Mouse (Mus musculus) small intestine, adult 2 months (tissue): Measurements from ENCODE around the gene Polr1e. TPM values are rescaled to one million over a fixed set of nuclear protein-coding genes. Genes with fewer than 3 reads are reported as not detected.
"Not testable (repeated sequence)": the region's sequence is repeated elsewhere in the genome, so short reads cannot be mapped to it uniquely, and the experiment has no call there.

Source experiments
- H3K27ac ChIP-seq: fragments of 200-500 bp; 2 replicates; pipeline ENCODE4 v1.5.1; 2012; ENCODE audit warnings: low read depth, low read length, control low read depth, inconsistent platforms; ENCODE audit not compliant: insufficient read depth
- H3K27me3 ChIP-seq: fragments of 200-500 bp; 2 replicates; pipeline ENCODE4 v1.6.1; 2012; ENCODE audit warnings: mild to moderate bottlenecking, moderate library complexity, low read length, inconsistent platforms; ENCODE audit not compliant: control insufficient read depth, insufficient read depth
- H3K36me3 ChIP-seq: fragments of 200-500 bp; 2 replicates; pipeline ENCODE4 v1.6.1; 2012; ENCODE audit warnings: mild to moderate bottlenecking, low read length, control low read depth, inconsistent platforms; ENCODE audit not compliant: control insufficient read depth, insufficient read depth
- H3K4me1 ChIP-seq: fragments of 200-500 bp; 2 replicates; pipeline ENCODE4 v1.6.1; 2012; ENCODE audit warnings: low read length, inconsistent platforms, mixed read lengths; ENCODE audit not compliant: control insufficient read depth, insufficient read depth, insufficient read length
- H3K4me3 ChIP-seq: fragments of 200-500 bp; 2 replicates; pipeline ENCODE4 v1.5.1; 2012; ENCODE audit warnings: low read depth, mild to moderate bottlenecking, control low read depth, inconsistent platforms, low read length, moderate library complexity
- CTCF ChIP-seq: fragments of 200-500 bp; IDR thresholded peaks from 2 replicates; pipeline ENCODE4 v1.5.1; 2012; ENCODE audit warnings: low read depth, mild to moderate bottlenecking, control low read depth, inconsistent platforms, low read length, moderate library complexity, mixed read lengths; ENCODE audit not compliant: insufficient replicate concordance, insufficient read length; ENCODE audit errors: extremely low read depth
- POLR2A ChIP-seq: fragments of 200-500 bp; IDR thresholded peaks from 2 replicates; pipeline ENCODE4 v1.6.1; 2012; ENCODE audit warnings: low read depth, mild to moderate bottlenecking, control low read depth, inconsistent platforms, low read length, moderate library complexity
- WGBS: fragments of 180-500 bp; shearing (Covaris S2); methylation state at CpG from one replicate; pipeline ENCODE4 v1.1.7; 2018; 5-methylcytosine and 5-hydroxymethylcytosine counted together
- polyA plus RNA-seq: library from polyadenylated mRNA; depleted of rRNA; stranded (reverse); fragments of >200 nt; gene quantifications from 2 replicates; pipeline ENCODE4 v1.2.3, GENCODE M21; 2012

The Polr1e gene
- polyA plus RNA-seq, 1 experiment = 2.3 TPM

GRCm38 (mm10) chr4:44990560-44990959, 27.8 kb upstream of the Polr1e start:
- Histone ChIP-seq H3K27ac (no peak overlapping the region), H3K4me1 (no peaks in the 10 kb centered on the region), H3K27me3 (no peaks in the 10 kb centered on the region), H3K4me3 (no peak overlapping the region), H3K36me3 (peaks cover 33% of the 10 kb centered on the region)
- TF ChIP-seq POLR2A (no peak), CTCF (no peak)
- 94% methylated on average over 5 of the region's 5 CpGs for WGBS

GRCm38 (mm10) chr4:44992330-44992729, 26.1 kb upstream of the Polr1e start:
- peaks cover 32% of the 10 kb centered on the region for H3K36me3 ChIP-seq
- H3K27ac ChIP-seq, H3K4me1 ChIP-seq, H3K27me3 ChIP-seq, H3K4me3 ChIP-seq: not testable (repeated sequence)
- 94% methylated on average over 11 of the region's 11 CpGs for WGBS

- H3K4me3 ChIP-seq, H3K27ac ChIP-seq, H3K4me1 ChIP-seq, H3K27me3 ChIP-seq: not testable (repeated sequence)
- peaks cover 32% of the 10 kb centered on the region for H3K36me3 ChIP-seq
- WGBS = 84% methylated on average over 14 of the region's 14 CpGs
Measured at GRCm38 (mm10) chr4:44993179-44993578, 25.2 kb upstream of the Polr1e start.

- Histone ChIP-seq H3K4me1 (no peaks in the 10 kb centered on the region), H3K27ac (no peak overlapping the region), H3K36me3 (peaks cover 32% of the 10 kb centered on the region), H3K4me3 (no peak overlapping the region), H3K27me3 (no peaks in the 10 kb centered on the region)
- WGBS = 76% methylated on average over 9 of the region's 9 CpGs
- no peak for TF ChIP-seq CTCF
- no peak for TF ChIP-seq POLR2A
Measured at GRCm38 (mm10) chr4:44993847-44994246, 24.5 kb upstream of the Polr1e start.

GRCm38 (mm10) chr4:44994776-44995175, 23.6 kb upstream of the Polr1e start:
- TF ChIP-seq CTCF (no peak), POLR2A (no peak)
- Histone ChIP-seq H3K4me3 (no peak overlapping the region), H3K36me3 (peaks cover 29% of the 10 kb centered on the region), H3K27ac (no peak overlapping the region), H3K4me1 (no peaks in the 10 kb centered on the region), H3K27me3 (no peaks in the 10 kb centered on the region)
- 85% methylated on average over 18 of the region's 18 CpGs for WGBS

DNA sequence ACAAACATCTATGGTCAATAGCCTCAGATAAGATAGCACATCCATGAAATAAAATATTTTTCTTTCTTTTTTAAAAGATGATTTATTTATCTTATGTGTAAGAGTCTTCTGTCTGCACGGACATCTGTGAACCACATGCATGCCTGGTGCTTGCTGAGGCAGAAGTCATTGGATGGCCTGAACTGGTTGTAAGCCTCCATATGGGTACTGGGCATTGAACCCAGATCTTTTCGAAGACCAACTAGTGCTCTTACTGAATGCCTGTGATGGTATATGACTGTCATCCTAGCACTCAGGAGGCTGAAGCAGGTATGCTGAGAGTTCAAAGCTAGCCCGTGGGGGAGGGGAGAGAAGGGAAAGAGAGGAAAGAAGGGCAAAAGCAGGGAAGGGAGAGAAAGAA, 20.3 kb upstream of the Polr1e start:
- no peak for TF ChIP-seq POLR2A
- TF ChIP-seq CTCF = no peak
- Histone ChIP-seq H3K27me3 (no peaks in the 10 kb centered on the region), H3K4me3 (no peak overlapping the region), H3K27ac (no peak overlapping the region), H3K36me3 (peaks cover 15% of the 10 kb centered on the region), H3K4me1 (no peaks in the 10 kb centered on the region)
- WGBS = 74% methylated on average over 3 of the region's 3 CpGs

GRCm38 (mm10) chr4:45000001-45000400, 18.4 kb upstream of the Polr1e start:
- no peak overlapping the region for H3K27ac ChIP-seq
- TF ChIP-seq POLR2A = no peak
- TF ChIP-seq CTCF = no peak
- no peaks in the 10 kb centered on the region for H3K4me1 ChIP-seq
- H3K36me3 ChIP-seq = peaks cover under 1% of the 10 kb centered on the region; the same call in 1 of the 2 replicates
- WGBS = 86% methylated on average over 6 of the region's 6 CpGs
- no peak overlapping the region for H3K4me3 ChIP-seq
- H3K27me3 ChIP-seq = no peaks in the 10 kb centered on the region

- TF ChIP-seq CTCF (no peak), POLR2A (no peak)
- Histone ChIP-seq H3K27ac (no peak overlapping the region), H3K4me1 (0 out of 2 replicates have a peak, but pooled peaks cover 1% of the 10 kb centered on the region), H3K36me3 (no peaks in the 10 kb centered on the region), H3K27me3 (no peaks in the 10 kb centered on the region), H3K4me3 (no peak overlapping the region)
- WGBS = 40% methylated on average over 3 of the region's 3 CpGs
Measured at GRCm38 (mm10) chr4:45005452-45005851, 12.9 kb upstream of the Polr1e start.
